ENCODE assay signal across 9 mouse cellular contexts in genomic region chr2:123312277-123312617, GRCm38 (mm10).
DNase-seq lines count a peak whose midpoint lies in the region; ATAC-seq lines count a peak whose summit lies in the region.
"Had no signal": no experiment of that assay in that cellular context is flagged by ENCODE, and none has a peak within 500 bp of the region (broad histone marks: within the 10 kb centered on the region; RNA-seq: fewer than 3 reads in every experiment).

No protein-coding gene starts in this region.

- ATAC-seq in megakaryocyte, adult 5-6 weeks (ENCODE audit: poor library complexity, severe bottlenecking), result peak; percentile 62; the same call in 1 of the 2 replicates

- DNase-seq in adrenal gland, adult 18-20 months (ENCODE audit: low spot score in 2 of 2), result peak; percentile 45 to 47
- peak; percentile 92 to 93 for DNase-seq in cerebellum, postnatal 14 days
- DNase-seq in frontal cortex, postnatal 25 days (ENCODE audit: low spot score in 2 of 2), result peak; percentile 76 to 77
- DNase-seq in hindlimb bud, embryonic 11.5 days (ENCODE audit: extremely low spot score, low read depth, low spot score), result peak; percentile 63
- DNase-seq in layer of hippocampus, postnatal 36 days, result peak; percentile 67 to 80
- DNase-seq in right cerebral cortex, postnatal 14 days, result peak; percentile 74
- DNase-seq in spleen, postnatal 14 days (ENCODE audit: low spot score in 2 of 2), result no peak
- DNase-seq: liver, embryonic 13.5 days had no signal

Comparison
In these comparisons a context has a peak if more than half of its experiments do, and no peak if none do; other contexts are left out.
1. DNase-seq: peak in adrenal gland, adult 18-20 months (2 of 2), cerebellum, postnatal 14 days (2 of 2), frontal cortex, postnatal 25 days (2 of 2), hindlimb bud, embryonic 11.5 days (single experiment), layer of hippocampus, postnatal 36 days (2 of 2) and right cerebral cortex, postnatal 14 days (single experiment); none in spleen, postnatal 14 days (0 of 2).